Mouse (Mus musculus): ENCODE results near the gene Mtus2.
A peak's percentile ranks its signal among the peaks of the same experiment; 100 is the strongest.

GRCm38 (mm10) chr5:148239067-148239466 is 281.9 kb downstream of the Mtus2 start:
- TF ChIP-seq CTCF (IDR thresholded peaks at IDR 0.05; ENCODE audit: low read depth) (peak; percentile 76), EP300 (IDR thresholded peaks at IDR 0.05; ENCODE audit: low read depth) (no peak)

Measured in liver, postnatal 0 days (tissue).